Mouse (Mus musculus) embryonic facial prominence, embryonic 10.5 days (tissue): ENCODE data around the gene Efcab14. TPM values are rescaled to one million over a fixed set of nuclear protein-coding genes. Genes with fewer than 3 reads are reported as not detected.
A peak's percentile ranks its signal among the peaks of the same experiment; 100 is the strongest.

Source experiments
- DNase-seq: peaks from one replicate; pipeline ENCODE4 v3.0.0-alpha.2; 2017; ENCODE audit warnings: low spot score
- H3K27ac ChIP-seq: fragments of 300-500 bp; sonication (generic); replicated peaks from 2 replicates; pipeline ENCODE4 v1.5.1; 2016; ENCODE audit warnings: mild to moderate bottlenecking
- H3K27me3 ChIP-seq: fragments of 300-500 bp; sonication (generic); replicated peaks from 2 replicates; pipeline ENCODE4 v1.6.1; 2016; ENCODE audit warnings: low read depth, mild to moderate bottlenecking; ENCODE audit not compliant: poor library complexity, severe bottlenecking
- H3K36me3 ChIP-seq: fragments of 300-500 bp; sonication (generic); replicated peaks from 2 replicates; pipeline ENCODE4 v1.6.1; 2016; ENCODE audit warnings: mild to moderate bottlenecking, moderate library complexity
- H3K4me1 ChIP-seq: fragments of 300-500 bp; sonication (generic); 2 replicates; pipeline ENCODE4 v1.6.1; 2016
- H3K4me3 ChIP-seq: fragments of 300-500 bp; sonication (generic); 2 replicates; pipeline ENCODE4 v1.5.1; 2016; ENCODE audit warnings: mild to moderate bottlenecking, moderate library complexity
- H3K9me3 ChIP-seq: fragments of 300-500 bp; sonication (generic); 2 replicates; pipeline ENCODE4 v1.6.1; 2016; ENCODE audit warnings: mild to moderate bottlenecking
- WGBS: fragments of 180-500 bp; shearing (Covaris S2); methylation state at CpG from one replicate; pipeline ENCODE4 v1.1.7; 2016; 5-methylcytosine and 5-hydroxymethylcytosine counted together
- polyA plus RNA-seq: library from polyadenylated mRNA; unstranded; fragments of >200 nt; fragmentation: Nextera tagmentation; extraction: Ambion mirVana; gene quantifications from 2 replicates; pipeline ENCODE4 v1.2.1, GENCODE M21; 2016

The Efcab14 gene
- polyA plus RNA-seq, 1 experiment from 2014 or later, result 34.2 TPM

DNA sequence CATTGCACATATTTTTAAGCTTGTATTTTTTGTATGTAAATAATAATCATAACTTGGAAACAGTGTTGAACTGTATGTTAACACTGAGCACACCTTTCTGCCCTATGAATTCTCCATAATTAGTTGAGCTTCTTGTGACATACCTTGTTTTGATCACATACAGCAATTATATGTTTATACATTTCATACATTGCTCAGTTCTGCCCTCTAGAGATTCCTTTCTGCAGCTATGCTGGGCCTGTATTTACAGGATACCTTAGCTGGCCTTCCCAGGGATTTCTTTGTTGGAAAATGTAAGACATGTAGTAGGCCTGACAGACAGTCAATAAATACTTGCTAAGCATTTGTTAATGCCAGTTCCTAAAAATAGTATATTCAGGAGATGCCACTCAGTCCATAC, 5.1 kb downstream of the Efcab14 start:
- Histone ChIP-seq H3K27me3 (no peaks in the 10 kb centered on the region), H3K27ac (no peak overlapping the region), H3K36me3 (peaks cover 49% of the 10 kb centered on the region), H3K9me3 (no peaks in the 10 kb centered on the region), H3K4me1 (peaks cover 29% of the 10 kb centered on the region), H3K4me3 (no peak overlapping the region)
- no peak for DNase-seq

- DNase-seq, result no peak
- 85% methylated on average over 4 of the region's 4 CpGs for WGBS
- Histone ChIP-seq H3K9me3 (no peaks in the 10 kb centered on the region), H3K27me3 (no peaks in the 10 kb centered on the region), H3K4me1 (peaks cover 28% of the 10 kb centered on the region), H3K4me3 (no peak overlapping the region), H3K36me3 (peaks cover 53% of the 10 kb centered on the region), H3K27ac (no peak overlapping the region)
Measured at GRCm38 (mm10) chr4:115743096-115743495, 5.6 kb downstream of the Efcab14 start.

GRCm38 (mm10) chr4:115748181-115748580, 10.6 kb downstream of the Efcab14 start:
- peaks cover 46% of the 10 kb centered on the region for H3K36me3 ChIP-seq
- no peaks in the 10 kb centered on the region for H3K9me3 ChIP-seq
- 84% methylated on average over 1 of the region's 1 CpGs for WGBS

DNA sequence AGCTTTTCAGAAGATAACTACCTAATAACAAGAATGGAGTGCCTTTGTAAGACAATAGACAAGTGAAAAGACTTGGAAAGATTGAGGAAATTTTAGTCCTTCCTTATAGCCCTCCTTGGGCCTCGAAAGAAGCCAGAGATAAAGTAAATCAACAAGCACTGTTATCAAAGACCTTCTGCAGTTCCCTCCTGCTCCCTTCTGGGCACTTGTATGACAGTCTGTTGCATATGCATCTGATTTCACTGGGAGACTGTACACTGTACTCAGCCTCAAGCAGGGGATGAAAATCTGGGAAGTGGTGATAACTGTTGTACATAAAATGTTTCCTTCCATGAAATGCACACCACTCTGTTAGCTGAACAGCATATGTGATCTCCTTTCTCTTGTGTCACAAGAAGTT, 11.8 kb downstream of the Efcab14 start:
- no peak for DNase-seq
- 88% methylated on average over 1 of the region's 1 CpGs for WGBS
- H3K36me3 ChIP-seq, result peaks cover 57% of the 10 kb centered on the region
- no peaks in the 10 kb centered on the region for H3K27me3 ChIP-seq
- no peak overlapping the region for H3K27ac ChIP-seq
- H3K4me3 ChIP-seq, result no peak overlapping the region
- no peaks in the 10 kb centered on the region for H3K9me3 ChIP-seq
- no peaks in the 10 kb centered on the region for H3K4me1 ChIP-seq

More at GRCm38 (mm10) chr4:115748181-115748580, 10.6 kb downstream of the Efcab14 start:
- Histone ChIP-seq H3K27me3 (no peaks in the 10 kb centered on the region), H3K4me3 (no peak overlapping the region), H3K4me1 (peaks cover 9% of the 10 kb centered on the region), H3K27ac (no peak overlapping the region)
- no peak for DNase-seq

DNA sequence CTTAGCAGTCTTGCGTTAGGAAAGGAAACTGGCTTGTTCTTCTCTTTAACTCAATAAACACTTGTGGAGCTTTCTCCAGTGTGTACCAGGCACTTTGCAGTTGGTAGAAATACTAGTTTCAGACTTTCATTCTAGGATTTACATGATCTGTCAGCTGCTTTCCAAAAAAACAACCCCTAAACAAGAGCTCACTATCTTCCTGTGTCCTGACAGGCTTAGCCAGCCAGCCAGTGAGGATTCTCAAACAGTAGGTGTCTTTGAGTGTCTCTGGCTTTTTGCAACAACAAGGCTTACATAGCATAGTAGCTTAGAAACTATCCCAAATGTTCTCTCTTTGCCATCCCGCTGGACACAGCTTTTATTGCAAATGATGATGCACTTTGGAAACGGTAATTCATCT, 16.6 kb downstream of the Efcab14 start:
- Histone ChIP-seq H3K9me3 (no peaks in the 10 kb centered on the region), H3K4me1 (no peaks in the 10 kb centered on the region), H3K27me3 (no peaks in the 10 kb centered on the region), H3K36me3 (peaks cover 59% of the 10 kb centered on the region), H3K27ac (no peak overlapping the region), H3K4me3 (no peak overlapping the region)
- no peak for DNase-seq
- 93% methylated on average over 3 of the region's 3 CpGs for WGBS

GRCm38 (mm10) chr4:115754851-115755250, 17.3 kb downstream of the Efcab14 start:
- no peaks in the 10 kb centered on the region for H3K27me3 ChIP-seq
- H3K9me3 ChIP-seq, result no peaks in the 10 kb centered on the region
- no peaks in the 10 kb centered on the region for H3K4me1 ChIP-seq
- no peak overlapping the region for H3K4me3 ChIP-seq
- H3K36me3 ChIP-seq, result peaks cover 59% of the 10 kb centered on the region
- no peak for DNase-seq
- 92% methylated on average over 1 of the region's 1 CpGs for WGBS
- no peak overlapping the region for H3K27ac ChIP-seq

GRCm38 (mm10) chr4:115761206-115761605, 23.7 kb downstream of the Efcab14 start:
- no peak overlapping the region for H3K4me3 ChIP-seq
- no peaks in the 10 kb centered on the region for H3K4me1 ChIP-seq
- 85% methylated on average over 3 of the region's 3 CpGs for WGBS
- H3K27ac ChIP-seq, result no peak overlapping the region
- H3K27me3 ChIP-seq, result no peaks in the 10 kb centered on the region
- peaks cover 86% of the 10 kb centered on the region for H3K36me3 ChIP-seq
- H3K9me3 ChIP-seq, result no peaks in the 10 kb centered on the region
- DNase-seq, result no peak

DNA sequence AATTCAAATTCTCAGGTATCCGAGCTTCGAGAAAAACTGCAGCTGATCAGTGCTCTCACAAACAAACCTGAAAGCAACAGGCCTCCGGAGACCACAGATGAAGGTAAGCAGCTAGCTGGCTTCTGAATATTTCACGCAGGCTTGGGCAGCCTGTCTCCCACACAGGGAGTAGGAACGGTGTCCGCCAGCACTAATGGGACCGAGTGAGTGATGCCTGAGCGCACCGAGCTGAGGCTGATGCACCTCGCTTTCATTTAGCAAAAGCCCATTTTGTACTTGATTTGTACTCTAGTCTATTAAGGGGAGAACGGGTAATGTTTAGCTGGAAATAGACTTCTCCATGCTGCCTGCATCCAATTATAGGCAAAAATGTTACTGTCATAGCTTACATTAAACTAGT, 27.0 kb downstream of the Efcab14 start:
- DNase-seq, result no peak
- Histone ChIP-seq H3K36me3 (peaks cover 93% of the 10 kb centered on the region), H3K4me3 (no peak overlapping the region), H3K4me1 (no peaks in the 10 kb centered on the region), H3K9me3 (no peaks in the 10 kb centered on the region), H3K27ac (no peak overlapping the region), H3K27me3 (no peaks in the 10 kb centered on the region)
- 94% methylated on average over 11 of the region's 11 CpGs for WGBS

- H3K9me3 ChIP-seq, result no peaks in the 10 kb centered on the region
- no peaks in the 10 kb centered on the region for H3K27me3 ChIP-seq
- DNase-seq, result no peak
- no peak overlapping the region for H3K27ac ChIP-seq
- no peaks in the 10 kb centered on the region for H3K4me1 ChIP-seq
- H3K4me3 ChIP-seq, result no peak overlapping the region
- H3K36me3 ChIP-seq, result peaks cover 93% of the 10 kb centered on the region
- WGBS, result 70% methylated on average over 11 of the region's 11 CpGs
Measured at GRCm38 (mm10) chr4:115767647-115768467, 30.3 kb downstream of the Efcab14 start.

- Histone ChIP-seq H3K27me3 (no peaks in the 10 kb centered on the region), H3K4me1 (no peaks in the 10 kb centered on the region), H3K9me3 (no peaks in the 10 kb centered on the region), H3K36me3 (peaks cover 72% of the 10 kb centered on the region), H3K4me3 (no peak overlapping the region), H3K27ac (no peak overlapping the region)
- WGBS, result 83% methylated on average over 6 of the region's 6 CpGs
- peak; percentile 10 for DNase-seq
Measured at GRCm38 (mm10) chr4:115775056-115775455, 37.5 kb downstream of the Efcab14 start.

- Histone ChIP-seq H3K36me3 (peaks cover 48% of the 10 kb centered on the region), H3K27ac (no peak overlapping the region)
- 88% methylated on average over 2 of the region's 2 CpGs for WGBS
Measured at GRCm38 (mm10) chr4:115777627-115778026, 40.1 kb downstream of the Efcab14 start.

GRCm38 (mm10) chr4:115780269-115780668, 42.7 kb downstream of the Efcab14 start:
- H3K27ac ChIP-seq, result no peak overlapping the region
- no peak overlapping the region for H3K4me3 ChIP-seq
- peaks cover 23% of the 10 kb centered on the region for H3K36me3 ChIP-seq
- H3K4me1 ChIP-seq, result peaks cover 4% of the 10 kb centered on the region; the same call in 1 of the 2 replicates
- H3K9me3 ChIP-seq, result no peaks in the 10 kb centered on the region
- DNase-seq, result no peak
- WGBS, result 55% methylated on average over 6 of the region's 6 CpGs
- peaks cover 5% of the 10 kb centered on the region; the same call in 1 of the 2 replicates for H3K27me3 ChIP-seq

More at GRCm38 (mm10) chr4:115777627-115778026, 40.1 kb downstream of the Efcab14 start:
- Histone ChIP-seq H3K27me3 (no peaks in the 10 kb centered on the region), H3K4me1 (no peaks in the 10 kb centered on the region), H3K4me3 (no peak overlapping the region), H3K9me3 (no peaks in the 10 kb centered on the region)
- no peak for DNase-seq

GRCm38 (mm10) chr4:115780918-115781317, 43.4 kb downstream of the Efcab14 start, which contains the start of gene Tex38:
Gene Tex38 (minus strand): TSS chr4:115781018.
- DNase-seq, result no peak
- Histone ChIP-seq H3K4me1 (peaks cover 10% of the 10 kb centered on the region), H3K4me3 (no peak within 1 kb of the TSS), H3K27ac (no peak within 1 kb of the TSS), H3K27me3 (peaks cover 5% of the 10 kb centered on the region; the same call in 1 of the 2 replicates), H3K36me3 (peaks cover 19% of the 10 kb centered on the region), H3K9me3 (no peaks in the 10 kb centered on the region)
- 86% methylated on average over 3 of the region's 3 CpGs for WGBS
